Mouse (Mus musculus): ENCODE results near the gene Sema4b. TPM values are rescaled to one million over a fixed set of nuclear protein-coding genes. Genes with fewer than 3 reads are reported as not detected.

Sema4b gene
- total and polyA plus RNA-seq, 3 experiments = 1.5 to 9.4 (median 6.7) TPM

GRCm38 (mm10) chr7:80257706-80258105, 71.1 kb downstream of the Sema4b start:
- H3K9me3 ChIP-seq (replicated peaks; ENCODE audit: low read length) = no peaks in the 10 kb centered on the region
- DNase-seq (ENCODE audit: extremely low read depth) = no peak
- H3K79me2 ChIP-seq (replicated peaks; ENCODE audit: control insufficient read depth, extremely low read depth, insufficient read depth, poor library complexity, severe bottlenecking) = peaks cover 15% of the 10 kb centered on the region
- TF ChIP-seq IRF4 (IDR thresholded peaks at IDR 0.05; ENCODE audit: low read depth, low read length) = no peak
- TF ChIP-seq NRF1 (IDR thresholded peaks at IDR 0.05; ENCODE audit: low read depth, low read length) = no peak
- TF ChIP-seq POLR2AphosphoS2 (IDR thresholded peaks at IDR 0.05; ENCODE audit: low read depth, low read length) = no peak
- TF ChIP-seq ZNF384 (IDR thresholded peaks at IDR 0.05; ENCODE audit: low read depth, low read length) = no peak
- no peak for TF ChIP-seq ZMIZ1 (IDR thresholded peaks at IDR 0.05; ENCODE audit: low read depth, low read length)
- no peak for TF ChIP-seq CHD2 (IDR thresholded peaks at IDR 0.05; ENCODE audit: low read length)
- no peak for TF ChIP-seq RAD21 (IDR thresholded peaks at IDR 0.05; ENCODE audit: low read depth, low read length)
- no peak for TF ChIP-seq MXI1 (IDR thresholded peaks at IDR 0.05; ENCODE audit: low read depth, low read length)
- no peak for TF ChIP-seq JUN (IDR thresholded peaks at IDR 0.05; ENCODE audit: insufficient read depth, low read depth, low read length)
- TF ChIP-seq TCF12 (IDR thresholded peaks at IDR 0.05; ENCODE audit: low read depth, low read length) = no peak
- TF ChIP-seq NELFE (IDR thresholded peaks at IDR 0.05; ENCODE audit: low read depth, low read length) = no peak
- TF ChIP-seq MEF2A (IDR thresholded peaks at IDR 0.05; ENCODE audit: borderline replicate concordance, low read depth, low read length) = no peak
- TF ChIP-seq ZC3H11A (IDR thresholded peaks at IDR 0.05; ENCODE audit: low read depth, low read length) = no peak
- TF ChIP-seq E2F4 (IDR thresholded peaks at IDR 0.05; ENCODE audit: insufficient replicate concordance, low read depth, low read length) = no peak
- no peak for TF ChIP-seq CTCF (conservative IDR thresholded peaks at IDR 0.05 in 1 of 2, IDR thresholded peaks at IDR 0.05 in 1 of 2; ENCODE audit: low read depth in 2 of 2, low read length in 2 of 2)
- TF ChIP-seq MAFK (IDR thresholded peaks at IDR 0.05; ENCODE audit: insufficient replicate concordance, low read length) = no peak
- TF ChIP-seq MAX (IDR thresholded peaks at IDR 0.05; ENCODE audit: low read length) = no peak
- no peak for TF ChIP-seq SMC3 (IDR thresholded peaks at IDR 0.05; ENCODE audit: low read depth, low read length)
- no peak for TF ChIP-seq KAT2A (IDR thresholded peaks at IDR 0.05; ENCODE audit: insufficient replicate concordance, low read length)
- TF ChIP-seq POLR2A (IDR thresholded peaks at IDR 0.05; ENCODE audit: low read depth, low read length) = no peak
- in situ Hi-C loops (cut with MboI; ENCODE audit: low pct_ligation_motif_present, low pct_unique_long_range_greater_than_20kb, low sequenced_read_pairs) (loop anchor here (25.0 kb wide), 1 partner anchor 245 kb away; the partner anchor contains the start of gene Zfp710), dilution Hi-C loops (cut with MboI; ENCODE audit: extremely low pct_ligation_motif_present, extremely low pct_unique_long_range_greater_than_20kb, low sequenced_read_pairs) (no loop called here)
- no peak overlapping the region for H3K27ac ChIP-seq (ENCODE audit: insufficient read depth, low read depth)
- H3K4me2 ChIP-seq (ENCODE audit: insufficient read depth, low read depth, poor library complexity, severe bottlenecking) = no peak overlapping the region
- H3K9ac ChIP-seq (ENCODE audit: insufficient read depth, low read depth) = no peak overlapping the region
- H3K4me1 ChIP-seq (ENCODE audit: control insufficient read depth in 1 of 2, insufficient read depth in 2 of 2) = peaks cover 0 to 20% of the 10 kb centered on the region in 2 experiments; a peak in 2 of 4 replicates
- no peak overlapping the region for H3K4me3 ChIP-seq (replicated peaks in 1 of 3; ENCODE audit: low read depth in 2 of 3, low read length in 2 of 3, poor library complexity in 1 of 3)
- H3K36me3 ChIP-seq (replicated peaks in 1 of 2; ENCODE audit: control insufficient read depth in 1 of 2, insufficient read depth in 1 of 2, low read length in 1 of 2) = no peaks in the 10 kb centered on the region
- no peaks in the 10 kb centered on the region for H3K27me3 ChIP-seq (replicated peaks)

- Histone ChIP-seq H3K36me3 (replicated peaks in 1 of 2; ENCODE audit: control insufficient read depth in 1 of 2, insufficient read depth in 1 of 2, low read length in 1 of 2) (peaks cover 20 to 28% of the 10 kb centered on the region in 2 experiments), H3K4me1 (ENCODE audit: control insufficient read depth in 1 of 2, insufficient read depth in 2 of 2) (peaks cover 3 to 23% of the 10 kb centered on the region in 2 experiments; a peak in 2 of 4 replicates), H3K4me2 (ENCODE audit: insufficient read depth, low read depth, poor library complexity, severe bottlenecking) (peak within 1 kb of the TSS; percentile 78), H3K27me3 (replicated peaks) (no peaks in the 10 kb centered on the region), H3K9me3 (replicated peaks; ENCODE audit: low read length) (no peaks in the 10 kb centered on the region), H3K79me2 (replicated peaks; ENCODE audit: control insufficient read depth, extremely low read depth, insufficient read depth, poor library complexity, severe bottlenecking) (peaks cover 23% of the 10 kb centered on the region), H3K27ac (ENCODE audit: insufficient read depth, low read depth) (peak within 1 kb of the TSS; percentile 49), H3K4me3 (replicated peaks in 1 of 3; ENCODE audit: low read depth in 2 of 3, low read length in 2 of 3, poor library complexity in 1 of 3) (peak within 1 kb of the TSS; percentile 80 to 99 (median 83)), H3K9ac (ENCODE audit: insufficient read depth, low read depth) (peak within 1 kb of the TSS; percentile 81)
- dilution Hi-C loops (cut with MboI; ENCODE audit: extremely low pct_ligation_motif_present, extremely low pct_unique_long_range_greater_than_20kb, low sequenced_read_pairs) = no loop called here
- in situ Hi-C loops (cut with MboI; ENCODE audit: low pct_ligation_motif_present, low pct_unique_long_range_greater_than_20kb, low sequenced_read_pairs) = loop anchor here (25.0 kb wide), 1 partner anchor 248 kb away; the partner anchor contains the start of gene Zfp710
- DNase-seq (ENCODE audit: extremely low read depth) = peak; percentile 90
- TF ChIP-seq KAT2A (IDR thresholded peaks at IDR 0.05; ENCODE audit: insufficient replicate concordance, low read length) (peak; percentile 89; the same call in 1 of the 2 replicates), TBP (conservative IDR thresholded peaks at IDR 0.05; ENCODE audit: low read depth, low read length) (peak; percentile 89), POLR2AphosphoS2 (IDR thresholded peaks at IDR 0.05; ENCODE audit: low read depth, low read length) (peak; percentile 95), JUN (IDR thresholded peaks at IDR 0.05; ENCODE audit: insufficient read depth, low read depth, low read length) (no peak), EP300 (IDR thresholded peaks at IDR 0.05; ENCODE audit: low read length) (no peak), E2F4 (IDR thresholded peaks at IDR 0.05; ENCODE audit: insufficient replicate concordance, low read depth, low read length) (no peak), JUND (conservative IDR thresholded peaks at IDR 0.05; ENCODE audit: low read depth, low read length) (no peak), PAX5 (IDR thresholded peaks at IDR 0.05; ENCODE audit: low read length) (no peak), MYC (IDR thresholded peaks at IDR 0.05; ENCODE audit: low read depth, low read length) (peak; percentile 78; the same call in 1 of the 2 replicates), ZKSCAN1 (IDR thresholded peaks at IDR 0.05; ENCODE audit: borderline replicate concordance, low read depth, low read length) (no peak), ETS1 (conservative IDR thresholded peaks at IDR 0.05; ENCODE audit: low read depth, low read length) (no peak; the same call in 1 of the 2 replicates), ZMIZ1 (IDR thresholded peaks at IDR 0.05; ENCODE audit: low read depth, low read length) (peak; percentile 87), USF2 (conservative IDR thresholded peaks at IDR 0.05; ENCODE audit: low read depth, low read length) (no peak), NRF1 (IDR thresholded peaks at IDR 0.05; ENCODE audit: low read depth, low read length) (peak; percentile 18; the same call in 1 of the 2 replicates), USF1 (IDR thresholded peaks at IDR 0.05; ENCODE audit: low read depth, low read length) (no peak), RCOR1 (conservative IDR thresholded peaks at IDR 0.05; ENCODE audit: low read depth, low read length) (peak; percentile 82), TCF12 (IDR thresholded peaks at IDR 0.05; ENCODE audit: low read depth, low read length) (peak; percentile 84), ZNF384 (IDR thresholded peaks at IDR 0.05; ENCODE audit: low read depth, low read length) (no peak), RAD21 (IDR thresholded peaks at IDR 0.05; ENCODE audit: low read depth, low read length) (no peak)
Observed at GRCm38 (mm10) chr7:80260625-80261371, 74.2 kb downstream of the Sema4b start, which contains the start of gene Ngrn. Ngrn (plus strand) TSS chr7:80261215.
